Mouse (Mus musculus) forebrain, embryonic 11.5 days (tissue): ENCODE measurements at regions not wholly inside any gene's neighbourhood (a gene's known extent, or its start where the extent isn't known, plus 50 kb on each side); places are given as distances from the start of the nearest gene placed in this dataset.

Source experiments
- ATAC-seq: fragments of 200-750 bp; cut with Nextera tagmentation; replicated peaks from 2 replicates; pipeline ENCODE4 v1.8.0; 2017; ENCODE audit warnings: moderate TSS enrichment; ENCODE audit not compliant: low FRiP score
- DNase-seq: peaks from one replicate; pipeline ENCODE4 v3.0.0-alpha.2; 2017; ENCODE audit warnings: low spot score
- H3K27ac ChIP-seq: fragments of 300-500 bp; sonication (generic); 2 replicates; pipeline ENCODE4 v1.5.1; 2014; ENCODE audit warnings: low read depth, low read length
- H3K27me3 ChIP-seq: fragments of 300-500 bp; sonication (generic); 2 replicates; pipeline ENCODE4 v1.6.1; 2014; ENCODE audit warnings: mild to moderate bottlenecking, low read length, mixed read lengths; ENCODE audit not compliant: control insufficient read depth, insufficient read depth
- H3K36me3 ChIP-seq: fragments of 300-500 bp; sonication (generic); 2 replicates; pipeline ENCODE4 v1.6.1; 2014; ENCODE audit warnings: mild to moderate bottlenecking, low read length, moderate library complexity, mixed read lengths; ENCODE audit not compliant: control insufficient read depth, insufficient read depth
- H3K4me1 ChIP-seq: fragments of 300-500 bp; sonication (generic); replicated peaks from 2 replicates; pipeline ENCODE4 v1.6.1; 2014; ENCODE audit warnings: low read length, mixed read lengths; ENCODE audit not compliant: control insufficient read depth, insufficient read depth
- H3K4me2 ChIP-seq: fragments of 300-500 bp; sonication (generic); 2 replicates; pipeline ENCODE4 v1.6.1; 2014; ENCODE audit warnings: low read depth, mild to moderate bottlenecking, low read length, moderate library complexity, mixed read lengths; ENCODE audit not compliant: severe bottlenecking
- H3K4me3 ChIP-seq: fragments of 300-500 bp; sonication (generic); 2 replicates; pipeline ENCODE4 v1.5.1; 2014; ENCODE audit warnings: low read depth, low read length
- H3K9ac ChIP-seq: fragments of 300-500 bp; sonication (generic); 2 replicates; pipeline ENCODE4 v1.6.1; 2014; ENCODE audit warnings: low read length
- H3K9me3 ChIP-seq: fragments of 300-500 bp; sonication (generic); 2 replicates; pipeline ENCODE4 v1.6.1; 2016; ENCODE audit warnings: low read length, mixed read lengths; ENCODE audit not compliant: control insufficient read depth
- WGBS: fragments of 180-500 bp; shearing (Covaris S2); extraction: QIAGEN DNeasy Blood & Tissue Kit; methylation state at CpG from one replicate; pipeline ENCODE4 v1.1.7; 2014; 5-methylcytosine and 5-hydroxymethylcytosine counted together

GRCm38 (mm10) chr1:28677700-28678099 lies 102.4 kb downstream of the Gm597 start:
- no peaks in the 10 kb centered on the region for H3K4me1 ChIP-seq
- no peak for DNase-seq
- H3K27ac ChIP-seq: no peak overlapping the region
- WGBS: 74% methylated on average over 2 of the region's 2 CpGs
- no peaks in the 10 kb centered on the region for H3K36me3 ChIP-seq
- no peak; the same call in 1 of the 2 replicates for ATAC-seq
- no peaks in the 10 kb centered on the region for H3K27me3 ChIP-seq
- no peak overlapping the region for H3K4me2 ChIP-seq
- H3K4me3 ChIP-seq: no peak overlapping the region
- H3K9me3 ChIP-seq: no peaks in the 10 kb centered on the region
- no peak overlapping the region for H3K9ac ChIP-seq

DNA sequence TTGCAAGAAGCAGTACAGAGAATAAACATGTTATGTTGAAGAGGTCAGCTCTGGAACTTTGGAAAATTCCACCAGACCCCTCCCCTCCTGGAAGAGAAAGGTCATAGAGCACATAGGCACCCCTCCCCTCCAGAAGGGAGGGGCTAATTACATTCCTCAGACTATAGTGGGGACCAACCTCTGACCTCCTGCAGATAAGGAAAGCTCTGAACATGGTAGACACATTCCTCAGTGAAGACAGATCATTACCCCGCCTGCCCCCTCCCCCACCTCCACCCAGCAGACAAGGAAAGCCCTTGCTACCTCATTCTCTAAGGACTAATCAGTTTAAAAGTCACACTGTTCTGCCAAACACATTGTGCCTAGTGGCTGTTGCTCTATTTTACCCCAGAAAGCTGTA lies 104.7 kb downstream of the Gm597 start:
- Histone ChIP-seq H3K36me3 (no peaks in the 10 kb centered on the region), H3K4me1 (no peaks in the 10 kb centered on the region), H3K4me2 (no peak overlapping the region), H3K9me3 (no peaks in the 10 kb centered on the region), H3K27me3 (no peaks in the 10 kb centered on the region), H3K27ac (no peak overlapping the region), H3K9ac (no peak overlapping the region), H3K4me3 (no peak overlapping the region)
- ATAC-seq (no peak), DNase-seq (no peak)
- 52% methylated on average over 1 of the region's 1 CpGs for WGBS

DNA sequence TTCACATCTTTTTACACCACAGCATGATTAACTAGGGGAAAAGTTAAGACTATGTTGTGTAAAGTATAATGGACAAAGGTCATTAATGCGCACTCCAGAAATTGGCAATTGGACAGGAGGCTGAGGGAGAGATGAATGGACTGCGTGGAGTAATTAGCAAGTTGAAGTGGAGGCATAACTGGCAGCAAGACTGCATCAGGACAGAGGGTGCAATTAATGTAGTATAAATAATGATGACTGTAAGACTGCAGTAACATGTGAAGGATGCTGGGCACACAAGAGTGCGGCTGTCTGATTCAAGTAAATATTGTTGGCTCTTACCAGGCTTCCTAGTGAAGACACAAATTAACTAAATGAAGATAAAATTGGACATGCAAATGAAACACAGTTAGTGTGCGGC lies 139.2 kb downstream of the Gm597 start:
- Histone ChIP-seq H3K4me3 (no peak overlapping the region), H3K9ac (no peak overlapping the region), H3K4me2 (no peak overlapping the region), H3K9me3 (no peaks in the 10 kb centered on the region), H3K27me3 (no peaks in the 10 kb centered on the region), H3K4me1 (no peaks in the 10 kb centered on the region), H3K27ac (no peak overlapping the region), H3K36me3 (no peaks in the 10 kb centered on the region)
- ATAC-seq: 0 out of 2 replicates have a peak, but pooled peaks have one; percentile 36
- 81% methylated on average over 4 of the region's 4 CpGs for WGBS
- no peak for DNase-seq

DNA sequence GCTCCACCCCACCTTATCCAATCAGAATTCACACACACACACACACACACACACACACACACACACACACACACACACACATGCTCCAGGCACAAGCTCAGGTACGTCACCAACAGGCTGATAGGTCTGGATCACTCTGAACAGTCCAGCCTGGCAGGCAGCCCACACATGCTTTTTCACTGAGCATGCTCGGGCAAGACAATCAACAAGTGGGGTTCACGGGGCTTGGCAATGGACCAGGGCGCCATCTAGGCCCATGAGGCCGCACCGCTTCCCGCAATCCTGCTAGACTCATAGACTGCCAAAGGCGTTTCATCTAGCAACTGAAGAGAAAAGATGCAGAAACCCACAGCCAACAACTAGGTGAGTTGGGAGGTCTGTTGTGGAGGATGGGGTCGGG lies 157.3 kb downstream of the Gm597 start:
- WGBS: 92% methylated on average over 9 of the region's 9 CpGs
- no peaks in the 10 kb centered on the region for H3K9me3 ChIP-seq
- no peaks in the 10 kb centered on the region for H3K36me3 ChIP-seq

GRCm38 (mm10) chr1:28602383-28602782 lies 177.7 kb downstream of the Gm597 start:
- Histone ChIP-seq H3K4me1 (no peaks in the 10 kb centered on the region), H3K27ac (no peak overlapping the region), H3K9ac (no peak overlapping the region), H3K27me3 (no peaks in the 10 kb centered on the region), H3K9me3 (no peaks in the 10 kb centered on the region), H3K4me3 (no peak overlapping the region), H3K36me3 (no peaks in the 10 kb centered on the region), H3K4me2 (no peak overlapping the region)
- WGBS: 77% methylated on average over 1 of the region's 1 CpGs
- no peak for DNase-seq
- ATAC-seq: no peak

More for the DNA sequence above, 157.3 kb downstream of the Gm597 start:
- Histone ChIP-seq H3K27ac (no peak overlapping the region), H3K4me1 (no peaks in the 10 kb centered on the region), H3K4me2 (no peak overlapping the region), H3K4me3 (no peak overlapping the region), H3K27me3 (no peaks in the 10 kb centered on the region), H3K9ac (no peak overlapping the region)
- ATAC-seq: no peak
- DNase-seq: no peak

GRCm38 (mm10) chr1:28565383-28566154 lies 214.5 kb downstream of the Gm597 start:
- DNase-seq (no peak), ATAC-seq (no peak)
- Histone ChIP-seq H3K27ac (no peak overlapping the region), H3K4me1 (no peaks in the 10 kb centered on the region), H3K36me3 (no peaks in the 10 kb centered on the region), H3K27me3 (no peaks in the 10 kb centered on the region), H3K9me3 (no peaks in the 10 kb centered on the region), H3K4me2 (no peak overlapping the region), H3K9ac (no peak overlapping the region), H3K4me3 (no peak overlapping the region)
- WGBS: 91% methylated on average over 11 of the region's 11 CpGs

DNA sequence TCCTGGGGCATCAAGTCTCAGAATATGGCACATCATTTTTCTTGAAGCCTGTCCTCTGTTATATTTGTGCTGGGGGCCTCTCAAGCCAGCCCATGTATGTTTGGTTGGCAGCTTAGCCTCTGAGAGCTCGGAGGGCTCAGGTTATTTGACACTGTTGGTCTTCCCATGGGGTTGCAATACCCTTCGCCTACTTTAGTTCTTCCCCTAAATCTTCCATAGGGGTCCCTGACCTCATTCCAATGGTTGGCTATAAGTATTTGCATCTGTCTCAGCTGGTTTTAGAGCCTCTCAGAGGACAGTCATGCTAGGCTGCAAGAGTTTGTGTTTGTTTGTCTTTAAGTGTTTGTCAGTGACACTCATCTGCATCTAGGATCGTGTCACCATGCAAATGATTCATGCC lies 216.2 kb downstream of the Gm597 start:
- Histone ChIP-seq H3K9ac (no peak overlapping the region), H3K27ac (no peak overlapping the region)
- 86% methylated on average over 3 of the region's 3 CpGs for WGBS

More for the DNA sequence above, 216.2 kb downstream of the Gm597 start:
- Histone ChIP-seq H3K4me3 (no peak overlapping the region), H3K9me3 (no peaks in the 10 kb centered on the region), H3K4me2 (no peak overlapping the region), H3K4me1 (no peaks in the 10 kb centered on the region), H3K27me3 (no peaks in the 10 kb centered on the region), H3K36me3 (no peaks in the 10 kb centered on the region)
- DNase-seq: no peak
- ATAC-seq: no peak
